Mouse (Mus musculus) B cell, adult 2 months (primary cell): ENCODE measurements around the gene Wnt3.

Experiments used
- DNase-seq, 2 experiments: peaks; one replicate each; pipeline ENCODE4 v3.0.0; 2022

Gene Wnt3

GRCm38 (mm10) chr11:103774228-103774530 is 229 bp downstream of the Wnt3 start:
- no peak for DNase-seq

GRCm38 (mm10) chr11:103780152-103780551 is 6.2 kb downstream of the Wnt3 start:
- DNase-seq = no peak

DNA sequence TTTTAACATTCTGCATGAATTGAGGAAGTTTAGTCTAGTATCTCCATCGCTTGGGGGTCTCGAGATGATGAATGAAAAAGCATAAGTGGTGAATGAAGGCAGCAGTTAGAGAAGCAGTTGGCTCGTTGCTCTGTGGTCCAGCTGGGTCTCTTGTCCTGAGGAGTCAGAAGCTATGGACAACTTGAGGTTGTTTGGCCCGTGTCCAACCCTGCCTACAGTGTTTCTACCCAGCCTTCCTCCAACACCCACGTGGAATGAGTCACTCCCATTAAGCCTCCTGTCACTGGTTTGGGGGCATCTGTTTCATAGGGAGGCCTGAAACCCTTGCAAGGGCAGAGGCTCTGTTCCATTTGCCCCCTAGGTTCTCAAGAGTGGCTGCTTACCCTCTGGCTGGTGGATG is 16.0 kb downstream of the Wnt3 start:
- no peak for DNase-seq

- no peak for DNase-seq
These were observed 27.2 kb downstream of the Wnt3 start for GRCm38 (mm10) chr11:103801128-103801527.

DNA sequence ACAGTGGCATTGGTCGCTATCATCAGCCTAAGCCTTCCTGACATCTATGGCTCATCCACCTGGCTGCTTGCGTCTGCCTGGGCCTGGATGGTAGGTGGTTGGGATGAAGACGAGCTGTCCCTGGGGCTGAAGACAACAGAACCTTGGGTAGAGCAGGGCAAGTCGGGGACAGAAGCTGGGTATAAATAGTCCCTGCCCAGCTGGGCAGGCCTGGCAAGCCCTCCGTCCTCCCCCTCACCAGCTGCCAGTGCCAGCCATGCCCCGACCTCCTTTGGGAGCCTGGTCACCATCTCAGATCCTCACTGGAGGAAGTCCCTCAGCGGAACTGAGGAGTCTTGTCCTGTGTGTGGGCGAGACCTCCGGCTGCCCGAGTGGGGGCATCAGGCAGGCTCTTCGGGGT is 30.2 kb downstream of the Wnt3 start:
- no peak for DNase-seq

GRCm38 (mm10) chr11:103804804-103805203 is 30.9 kb downstream of the Wnt3 start:
- no peak for DNase-seq

DNA sequence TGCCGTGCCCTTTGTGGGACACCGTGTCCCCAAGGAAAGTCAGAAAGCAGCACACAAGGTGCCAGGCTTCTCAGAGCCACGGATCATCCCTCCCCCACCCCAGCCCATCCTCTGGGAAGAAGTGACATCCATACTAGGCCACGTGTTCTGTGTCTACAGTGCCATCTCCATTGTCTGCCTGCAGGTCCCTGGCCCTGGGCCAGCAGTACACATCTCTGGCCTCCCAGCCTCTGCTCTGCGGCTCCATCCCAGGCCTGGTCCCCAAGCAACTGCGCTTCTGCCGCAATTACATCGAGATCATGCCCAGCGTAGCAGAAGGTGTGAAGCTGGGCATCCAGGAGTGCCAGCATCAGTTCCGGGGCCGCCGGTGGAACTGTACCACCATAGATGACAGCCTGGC is 34.0 kb downstream of the Wnt3 start:
- DNase-seq = no peak

DNA sequence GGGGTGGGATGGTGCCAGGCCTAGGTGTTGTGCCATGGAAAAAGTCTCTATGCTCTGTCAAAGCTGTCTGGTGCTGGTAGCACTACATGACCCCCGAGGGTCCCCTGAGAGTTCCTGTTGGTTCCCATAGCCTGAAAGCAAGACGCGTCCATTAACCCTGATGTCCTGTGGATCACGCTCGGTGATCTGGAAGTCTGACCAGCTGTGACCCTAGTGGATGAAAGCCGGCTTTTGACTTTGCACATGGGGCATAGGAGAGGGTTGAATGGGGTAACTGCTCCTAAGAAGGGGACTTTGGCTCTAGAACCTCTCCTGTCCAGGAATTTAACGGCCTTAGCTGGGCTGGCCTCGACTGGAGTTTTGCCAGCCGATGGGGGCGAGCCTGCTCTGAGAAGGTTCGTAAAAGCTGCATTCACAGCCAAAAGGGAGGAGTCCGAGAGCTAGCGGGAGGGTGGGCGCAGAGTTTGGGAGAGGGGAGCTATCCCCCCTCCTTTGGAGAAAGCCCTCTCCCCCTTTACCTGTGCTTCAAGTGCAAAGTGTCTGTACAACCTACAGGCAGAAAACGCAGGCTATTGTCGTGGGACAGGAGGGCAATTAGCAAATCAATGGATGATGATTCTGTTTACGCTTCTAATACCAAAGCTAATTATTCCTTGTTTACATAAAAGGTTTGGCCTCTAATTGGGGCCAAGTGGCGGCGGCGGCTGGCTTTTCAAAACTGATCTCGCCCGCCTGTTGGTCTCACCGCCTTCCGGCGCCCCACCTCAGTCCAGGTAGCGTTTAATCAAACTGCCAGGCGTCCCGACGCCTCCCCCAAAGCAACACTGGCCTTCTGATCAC is 35.0 kb downstream of the Wnt3 start:
- DNase-seq = no peak

DNA sequence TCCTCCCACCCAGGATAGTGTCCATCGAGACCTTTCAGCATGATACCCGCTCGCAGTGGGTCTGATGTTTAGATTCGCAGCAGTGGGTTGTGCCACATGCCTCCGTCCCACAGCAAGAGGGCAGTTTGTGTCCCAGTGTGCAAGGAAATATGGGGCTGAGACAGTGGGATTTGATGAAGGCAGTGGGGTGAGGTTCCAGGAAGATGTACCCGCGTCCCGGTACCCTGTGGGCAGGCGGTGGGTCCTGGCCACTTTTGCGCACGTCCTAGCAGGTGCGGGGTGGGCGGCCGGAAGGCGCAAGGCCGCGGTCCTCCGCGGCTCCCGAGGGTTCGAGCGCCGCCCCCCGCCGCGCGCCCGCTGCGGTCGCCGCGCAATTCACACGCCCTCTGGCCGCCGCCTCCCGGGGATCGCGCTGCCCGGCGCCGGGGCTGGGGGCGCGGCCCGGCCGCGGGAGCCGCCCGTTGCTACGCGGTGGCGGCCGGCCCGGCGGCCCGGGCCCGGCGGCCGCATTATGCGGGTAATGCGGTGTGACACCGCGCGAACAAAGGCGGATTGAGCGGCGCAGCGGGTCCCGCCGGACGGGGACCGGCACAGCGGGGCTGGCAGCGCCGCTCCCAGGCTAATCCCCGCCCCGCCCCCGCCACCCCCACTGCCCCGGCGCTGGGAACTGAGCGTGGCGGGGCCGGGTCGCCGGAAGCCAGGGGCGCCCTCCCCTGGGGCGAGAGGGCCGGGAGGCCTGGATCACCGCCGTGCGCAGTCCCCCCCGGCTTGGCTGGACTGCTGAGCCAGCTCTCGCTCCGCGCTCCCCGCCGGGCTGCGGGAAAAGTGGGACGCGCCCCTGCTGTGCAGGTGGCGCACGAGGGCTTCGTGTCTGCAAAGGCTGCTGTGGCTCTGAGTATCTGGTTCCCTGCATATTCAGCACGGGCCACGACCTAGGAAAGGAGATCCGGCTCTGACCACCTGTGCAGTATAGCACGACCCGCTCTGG is 36.0 kb downstream of the Wnt3 start:
- DNase-seq = no peak

- DNase-seq = no peak
These were observed 36.7 kb downstream of the Wnt3 start for GRCm38 (mm10) chr11:103810631-103811030.

DNA sequence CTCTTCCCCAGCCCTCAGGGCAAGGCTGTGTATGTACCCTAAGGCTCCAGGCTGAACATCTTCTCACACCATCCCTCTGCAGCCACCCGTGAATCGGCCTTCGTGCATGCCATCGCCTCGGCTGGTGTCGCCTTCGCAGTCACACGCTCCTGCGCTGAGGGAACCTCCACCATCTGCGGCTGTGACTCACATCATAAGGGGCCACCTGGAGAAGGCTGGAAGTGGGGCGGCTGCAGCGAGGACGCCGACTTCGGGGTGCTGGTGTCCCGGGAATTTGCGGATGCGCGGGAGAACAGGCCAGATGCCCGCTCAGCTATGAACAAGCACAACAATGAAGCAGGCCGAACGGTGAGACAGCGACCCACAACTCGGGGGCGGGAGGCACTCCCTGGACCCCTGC is 37.3 kb downstream of the Wnt3 start:
- DNase-seq = no peak

GRCm38 (mm10) chr11:103814808-103815207 is 40.9 kb downstream of the Wnt3 start:
- DNase-seq = no peak

DNA sequence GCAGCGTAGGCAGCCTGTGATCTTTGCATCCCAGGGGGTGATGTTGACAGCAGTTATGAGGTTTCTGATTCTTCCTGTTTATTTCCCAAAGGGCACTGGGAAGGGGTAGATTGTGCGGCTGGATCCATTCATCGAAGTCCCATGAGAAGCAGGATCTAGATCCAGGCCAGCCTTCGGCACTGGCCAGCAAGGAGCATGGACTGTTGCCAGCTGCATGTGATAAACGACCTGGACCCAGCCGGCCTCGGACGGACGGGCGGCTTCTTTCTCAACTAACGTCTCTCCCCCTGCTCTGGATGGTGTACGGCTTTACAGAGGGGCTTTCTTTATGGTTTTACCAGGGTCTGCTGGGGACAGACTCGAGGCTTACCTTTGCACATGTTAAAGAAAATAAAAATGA is 42.0 kb downstream of the Wnt3 start:
- no peak for DNase-seq

DNA sequence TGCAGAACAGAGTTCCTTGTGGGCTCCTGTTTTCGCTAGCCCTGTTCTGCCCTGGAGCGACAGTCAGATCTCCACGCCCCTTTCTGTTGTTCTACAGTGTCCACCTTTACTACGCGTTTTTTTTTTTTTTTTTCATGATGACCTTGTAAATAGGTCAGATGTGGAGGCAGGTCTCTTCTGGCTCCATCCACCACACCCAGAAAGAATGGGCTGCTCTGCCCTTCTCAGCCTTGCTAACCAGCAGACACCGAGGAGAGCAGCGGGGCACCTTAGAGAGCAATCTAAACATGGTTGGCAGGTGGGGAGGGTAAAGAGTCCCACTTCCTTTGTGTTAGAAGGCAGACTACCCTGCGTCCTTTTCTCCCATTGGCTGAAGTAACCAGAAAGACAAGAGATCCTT is 42.8 kb downstream of the Wnt3 start:
- no peak for DNase-seq

DNA sequence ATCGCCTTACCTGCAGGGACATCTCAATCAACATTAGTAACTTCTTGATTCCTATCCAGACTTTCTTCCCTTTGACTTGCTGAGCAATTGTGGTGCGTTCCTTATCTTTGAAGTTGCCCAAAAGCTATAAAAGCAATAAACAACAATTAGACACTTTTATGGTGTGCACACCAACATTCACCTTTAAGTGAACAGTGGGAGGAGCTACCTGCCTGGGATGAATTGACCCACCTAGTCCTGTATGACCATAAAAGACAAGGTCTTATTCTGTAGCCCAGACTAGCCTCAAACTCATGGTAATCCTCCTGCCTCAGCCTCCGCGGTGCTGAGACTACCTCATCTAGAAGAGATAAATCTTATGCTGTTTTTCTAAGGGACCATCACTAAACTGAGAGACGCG is 53.3 kb downstream of the Wnt3 start:
- DNase-seq = no peak

DNA sequence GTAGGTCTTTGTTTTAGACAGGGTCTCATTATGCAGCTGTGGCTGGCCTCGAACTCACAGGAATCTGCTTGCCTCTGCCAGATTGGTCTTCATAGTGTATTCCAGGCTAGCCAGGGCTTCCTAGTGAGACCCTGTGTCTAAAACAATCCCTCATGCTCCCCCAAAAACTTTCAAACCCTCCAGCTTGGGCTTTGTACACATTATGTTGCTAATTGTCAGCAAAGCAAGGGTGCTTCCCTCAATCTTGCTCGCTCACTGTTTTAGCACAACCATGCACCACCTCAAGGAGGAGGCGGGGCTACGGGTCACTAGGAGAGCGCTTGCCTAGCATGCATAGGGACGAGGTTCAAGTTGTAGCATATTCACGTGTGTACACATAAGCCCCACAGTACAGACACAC is 54.9 kb downstream of the Wnt3 start:
- DNase-seq = no peak

DNA sequence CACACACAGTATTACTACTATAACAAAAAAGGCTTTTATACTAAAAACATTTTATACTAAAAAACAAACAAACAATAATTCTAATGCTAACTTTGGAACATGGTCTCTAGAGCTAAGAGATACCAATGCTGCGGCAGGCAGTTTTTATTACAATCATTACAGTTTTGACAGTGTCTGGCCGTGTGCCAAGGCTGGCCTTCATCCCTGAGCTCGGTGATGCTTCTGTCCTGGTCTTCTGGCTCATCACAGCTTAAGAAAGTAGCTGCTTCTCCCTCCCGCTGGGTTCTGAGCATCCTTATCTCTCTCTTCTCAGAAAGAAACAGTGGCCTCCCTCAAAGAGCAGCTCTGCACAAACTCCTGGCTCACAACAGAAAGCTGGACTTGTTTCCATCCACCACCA is 56.0 kb downstream of the Wnt3 start:
- DNase-seq = no peak

DNA sequence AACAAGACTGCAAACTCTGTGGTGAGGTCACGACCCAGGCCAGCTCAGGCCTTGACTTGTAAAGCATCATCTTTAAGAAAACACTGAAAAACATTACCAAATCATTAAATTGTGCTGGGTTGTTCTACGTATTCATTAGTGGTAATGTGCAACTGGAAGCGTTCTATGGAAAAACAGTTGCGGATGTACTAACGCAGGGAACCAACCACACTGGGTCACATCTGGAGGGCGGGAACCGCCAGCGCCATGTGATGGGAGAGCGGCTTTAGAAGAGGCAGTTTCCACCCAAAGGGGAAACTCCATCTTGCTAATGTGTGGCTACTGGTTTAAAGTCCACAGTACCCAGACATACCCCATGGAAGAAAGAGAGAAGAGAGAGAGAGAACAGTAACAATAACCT is 56.5 kb downstream of the Wnt3 start:
- no peak for DNase-seq

DNA sequence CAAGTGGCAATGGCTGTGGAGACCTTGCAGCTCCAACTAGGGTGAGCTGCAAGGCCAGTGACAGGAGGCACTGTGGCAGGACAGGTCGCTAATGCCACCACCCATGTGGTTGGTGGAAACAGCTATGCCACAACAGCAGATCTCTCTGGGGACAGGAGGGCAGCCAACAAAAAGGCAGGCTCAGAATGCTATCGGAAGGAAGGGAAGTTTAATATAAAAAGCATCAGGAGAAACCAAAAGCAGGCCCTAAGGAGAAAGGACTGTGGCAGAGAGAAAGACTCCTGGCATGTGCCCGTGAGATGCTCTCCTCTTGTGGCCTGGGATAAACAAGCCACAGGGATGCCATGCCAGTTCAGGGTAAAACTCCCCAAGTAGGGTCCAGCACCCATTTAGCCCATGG is 57.8 kb downstream of the Wnt3 start:
- no peak for DNase-seq

DNA sequence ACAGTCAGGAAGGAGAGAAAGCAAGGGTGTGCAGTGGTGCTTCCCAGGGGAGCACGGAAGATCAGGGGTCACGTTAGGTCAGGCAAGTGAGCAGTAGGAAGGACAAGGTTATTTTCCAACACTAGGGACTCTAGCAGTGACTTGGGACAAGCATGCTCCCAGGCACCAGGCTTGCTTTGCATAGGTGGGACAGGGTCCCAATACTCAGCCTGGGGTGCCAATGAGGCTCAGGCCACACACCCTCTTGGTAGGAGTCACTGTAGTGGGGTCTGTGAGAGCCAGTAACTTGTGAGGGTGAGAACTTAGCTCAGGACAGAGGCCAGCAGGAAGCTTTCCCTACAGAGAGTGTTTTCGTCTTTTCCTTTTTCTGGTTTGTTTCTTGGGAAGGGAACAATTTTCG is 58.4 kb downstream of the Wnt3 start:
- no peak for DNase-seq

DNA sequence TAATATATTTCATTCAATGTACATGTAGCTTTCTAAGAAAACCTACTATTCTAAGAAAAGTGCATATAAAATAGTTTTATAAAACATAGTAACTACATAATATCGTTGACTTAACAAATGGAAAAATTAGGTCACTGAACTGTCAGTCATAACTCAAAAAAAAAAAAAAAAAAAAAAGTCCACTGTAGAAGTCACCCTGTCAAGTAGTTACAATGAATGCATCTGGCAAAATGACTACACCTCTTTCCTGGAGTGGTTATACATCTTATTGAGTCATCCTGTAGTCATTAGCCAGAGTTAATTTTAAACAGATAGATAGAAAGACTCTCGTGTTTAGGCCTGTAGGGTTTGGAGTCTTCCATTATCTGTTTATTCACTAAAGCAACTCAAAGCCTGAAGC is 65.0 kb downstream of the Wnt3 start:
- no peak for DNase-seq

DNA sequence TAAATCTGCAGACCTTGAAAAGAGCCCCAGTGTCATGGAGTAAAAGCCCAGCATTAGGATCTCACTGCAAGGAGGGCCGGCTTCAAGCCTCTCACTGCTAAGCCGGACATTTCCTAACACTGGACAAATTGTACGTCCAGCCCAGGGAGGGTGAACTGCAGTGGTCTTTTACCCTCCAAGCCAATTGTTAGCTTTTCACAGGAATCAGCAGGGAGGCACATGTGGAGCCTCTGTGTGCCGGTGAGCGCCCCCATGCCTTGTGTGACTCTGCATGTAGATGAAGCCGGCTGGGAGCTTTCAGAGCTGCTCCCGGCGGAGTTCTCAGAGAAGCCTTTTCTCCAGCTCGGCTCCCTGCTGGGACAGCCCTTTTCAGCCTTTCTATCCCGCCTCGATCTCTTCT is 66.9 kb downstream of the Wnt3 start:
- no peak for DNase-seq

GRCm38 (mm10) chr11:103848287-103848686 is 74.3 kb downstream of the Wnt3 start:
- no peak for DNase-seq

- no peak for DNase-seq
These were observed 78.8 kb downstream of the Wnt3 start for GRCm38 (mm10) chr11:103852590-103853283.
